Mouse (Mus musculus) midbrain, embryonic 14.5 days (tissue): Measurements from ENCODE around the gene Oas1e. TPM values are rescaled to one million over a fixed set of nuclear protein-coding genes. Genes with fewer than 3 reads are reported as not detected.
A peak's percentile ranks its signal among the peaks of the same experiment; 100 is the strongest.
"Not testable (repeated sequence)": the region's sequence is repeated elsewhere in the genome, so short reads cannot be mapped to it uniquely, and the experiment has no call there.

Experiments used
- ATAC-seq: fragments of 200-750 bp; cut with Nextera tagmentation; 2 replicates; pipeline ENCODE4 v1.8.0; 2017; ENCODE audit warnings: moderate number of reproducible peaks, moderate library complexity; ENCODE audit not compliant: low FRiP score, low TSS enrichment
- DNase-seq: peaks from one replicate; pipeline ENCODE4 v3.0.0-alpha.2; 2015
- H3K27ac ChIP-seq: fragments of 300-500 bp; sonication (generic); replicated peaks from 2 replicates; pipeline ENCODE4 v1.5.1; 2014; ENCODE audit warnings: mild to moderate bottlenecking, low read depth, low read length, moderate library complexity
- H3K27me3 ChIP-seq: fragments of 300-500 bp; sonication (generic); 2 replicates; pipeline ENCODE4 v1.6.1; 2014; ENCODE audit warnings: low read length, control low read depth, mixed read lengths; ENCODE audit not compliant: control insufficient read depth, insufficient read depth
- H3K36me3 ChIP-seq: fragments of 300-500 bp; sonication (generic); 2 replicates; pipeline ENCODE4 v1.6.1; 2014; ENCODE audit warnings: low read length, control low read depth; ENCODE audit not compliant: control insufficient read depth, insufficient read depth
- H3K4me1 ChIP-seq: fragments of 300-500 bp; sonication (generic); 2 replicates; pipeline ENCODE4 v1.6.1; 2014; ENCODE audit warnings: mild to moderate bottlenecking, antibody characterized with exemption, low read length, control low read depth; ENCODE audit not compliant: control insufficient read depth, insufficient read depth
- H3K4me2 ChIP-seq: fragments of 300-500 bp; sonication (generic); 2 replicates; pipeline ENCODE4 v1.6.1; 2014; ENCODE audit warnings: mild to moderate bottlenecking, low read length, moderate library complexity
- H3K4me3 ChIP-seq: fragments of 300-500 bp; sonication (generic); replicated peaks from 2 replicates; pipeline ENCODE4 v1.5.1; 2014; ENCODE audit warnings: low read depth, low read length
- H3K9ac ChIP-seq: fragments of 300-500 bp; sonication (generic); replicated peaks from 2 replicates; pipeline ENCODE4 v1.6.1; 2014; ENCODE audit warnings: mild to moderate bottlenecking, low read length, moderate library complexity
- H3K9me3 ChIP-seq: fragments of 300-500 bp; sonication (generic); 2 replicates; pipeline ENCODE4 v1.6.1; 2016; ENCODE audit warnings: low read length, control low read depth, mixed read lengths; ENCODE audit not compliant: control insufficient read depth
- WGBS: fragments of 180-500 bp; shearing (Covaris S2); extraction: QIAGEN DNeasy Blood & Tissue Kit; methylation state at CpG from one replicate; pipeline ENCODE4 v1.1.7; 2014; 5-methylcytosine and 5-hydroxymethylcytosine counted together
- polyA plus RNA-seq: library from polyadenylated mRNA; unstranded; fragments of >200 nt; fragmentation: Nextera tagmentation; extraction: Ambion mirVana; gene quantifications from 2 replicates; pipeline ENCODE4 v1.2.1, GENCODE M21; 2014

Oas1e gene
- 0.12 and 0.23 TPM in 2 replicates for polyA plus RNA-seq

DNA sequence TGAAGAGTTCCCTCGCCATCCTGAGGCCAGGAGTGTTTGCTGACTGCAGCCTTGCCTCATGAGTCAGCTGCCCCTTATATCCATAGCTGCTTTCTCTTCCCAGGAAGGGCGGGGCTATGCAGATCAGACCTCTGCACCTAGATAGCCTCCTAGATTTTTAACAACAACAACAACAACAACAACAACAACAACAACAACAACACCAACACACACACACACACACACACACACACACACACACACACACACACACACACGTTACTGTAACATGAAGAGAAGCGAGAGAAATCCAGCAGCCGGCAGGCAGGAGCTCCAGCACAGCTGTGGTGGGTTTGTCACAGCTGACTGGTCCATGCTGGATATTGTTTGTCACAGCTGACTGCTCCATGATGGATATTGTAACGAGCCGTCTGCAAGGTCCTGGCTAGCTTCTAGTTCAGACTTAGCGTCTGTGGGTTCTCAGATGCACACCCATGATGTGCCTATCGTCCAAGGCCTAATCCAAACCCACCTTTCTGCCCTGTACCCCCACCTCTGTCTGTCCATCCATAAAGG lies at the start of gene Oas1e:
Gene Oas1e, minus strand, starts transcription at position 51 of the 555 bp plus-strand sequence.
- not testable (repeated sequence) for H3K36me3 ChIP-seq, ATAC-seq, H3K4me2 ChIP-seq, H3K27ac ChIP-seq, H3K27me3 ChIP-seq, H3K9ac ChIP-seq, H3K9me3 ChIP-seq, H3K4me3 ChIP-seq, DNase-seq, H3K4me1 ChIP-seq
- WGBS, result 65% methylated on average over 9 of the region's 9 CpGs

DNA sequence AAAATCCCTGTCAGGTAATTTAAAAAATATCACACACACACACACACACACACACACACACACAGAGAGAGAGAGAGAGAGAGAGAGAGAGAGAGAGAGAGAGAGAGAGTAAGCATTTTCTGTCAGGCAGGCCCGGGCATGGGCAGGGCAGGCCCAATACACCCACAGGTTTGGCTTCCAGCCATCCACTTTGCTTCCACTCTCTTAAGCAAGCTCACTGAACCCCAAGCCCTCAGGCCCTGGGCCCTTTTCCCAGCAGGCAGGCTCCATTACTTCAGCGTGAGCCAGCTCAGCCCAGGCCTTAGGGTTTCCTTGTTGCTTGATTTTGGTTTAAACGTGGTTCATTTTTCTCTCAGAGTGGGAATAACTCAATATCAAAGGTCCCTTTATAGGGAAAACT lies 49.4 kb upstream of the Oas1e start:
- Histone ChIP-seq H3K27me3 (no peaks in the 10 kb centered on the region), H3K36me3 (no peaks in the 10 kb centered on the region), H3K27ac (no peak overlapping the region), H3K9ac (no peak overlapping the region), H3K4me3 (no peak overlapping the region), H3K4me2 (no peak overlapping the region), H3K9me3 (no peaks in the 10 kb centered on the region), H3K4me1 (no peaks in the 10 kb centered on the region)
- 86% methylated on average over 3 of the region's 3 CpGs for WGBS
- ATAC-seq (no peak), DNase-seq (peak; percentile 13)

GRCm38 (mm10) chr5:120836731-120837585 lies 41.6 kb upstream of the Oas1e start:
- no peak overlapping the region for H3K9ac ChIP-seq
- ATAC-seq (no peak), DNase-seq (peak; percentile 65)
- 7% methylated on average over 8 of the region's 8 CpGs for WGBS
- no peaks in the 10 kb centered on the region for H3K9me3 ChIP-seq
- no peaks in the 10 kb centered on the region for H3K36me3 ChIP-seq
- no peak overlapping the region for H3K4me3 ChIP-seq
- 0 out of 2 replicates have a peak, but pooled peaks cover 5% of the 10 kb centered on the region for H3K4me1 ChIP-seq
- H3K4me2 ChIP-seq, result no peak overlapping the region
- H3K27ac ChIP-seq, result no peak overlapping the region
- H3K27me3 ChIP-seq, result no peaks in the 10 kb centered on the region

GRCm38 (mm10) chr5:120833335-120834280 lies 38.3 kb upstream of the Oas1e start:
- Histone ChIP-seq H3K9ac (0 out of 2 replicates have a peak overlapping the region, but pooled peaks have one; percentile 23), H3K27me3 (no peaks in the 10 kb centered on the region), H3K36me3 (no peaks in the 10 kb centered on the region), H3K9me3 (no peaks in the 10 kb centered on the region), H3K4me3 (no peak overlapping the region), H3K27ac (peak overlapping the region; percentile 41; the same call in 1 of the 2 replicates), H3K4me1 (0 out of 2 replicates have a peak, but pooled peaks cover 5% of the 10 kb centered on the region), H3K4me2 (peak overlapping the region; percentile 38)
- ATAC-seq, result no peak; the same call in 1 of the 2 replicates
- 8% methylated on average over 17 of the region's 17 CpGs for WGBS
- DNase-seq, result peak; percentile 74

DNA sequence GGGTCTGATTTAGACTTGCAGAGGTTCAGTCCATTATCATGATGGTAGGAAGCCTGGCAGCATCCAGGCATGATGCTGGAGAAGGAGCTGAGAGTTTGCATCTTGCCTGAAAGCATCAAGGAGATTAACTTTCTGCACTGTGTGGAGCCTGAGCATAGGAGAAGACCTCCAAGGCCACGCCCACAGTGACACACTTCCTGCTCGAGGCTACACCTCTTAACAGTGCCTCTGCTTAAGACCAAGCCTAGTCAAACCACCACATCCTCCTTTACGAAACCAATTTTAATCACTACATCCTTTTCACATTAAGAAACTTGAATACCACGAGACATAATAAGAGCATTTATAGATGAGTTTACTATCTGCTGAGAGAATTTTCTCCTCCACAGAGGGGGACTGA lies 35.7 kb upstream of the Oas1e start:
- ATAC-seq (no peak), DNase-seq (no peak)
- Histone ChIP-seq H3K9ac (no peak overlapping the region), H3K4me2 (no peak overlapping the region), H3K36me3 (no peaks in the 10 kb centered on the region), H3K27me3 (no peaks in the 10 kb centered on the region), H3K27ac (no peak overlapping the region), H3K4me3 (no peak overlapping the region), H3K4me1 (0 out of 2 replicates have a peak, but pooled peaks cover 5% of the 10 kb centered on the region), H3K9me3 (no peaks in the 10 kb centered on the region)
- 85% methylated on average over 4 of the region's 4 CpGs for WGBS

DNA sequence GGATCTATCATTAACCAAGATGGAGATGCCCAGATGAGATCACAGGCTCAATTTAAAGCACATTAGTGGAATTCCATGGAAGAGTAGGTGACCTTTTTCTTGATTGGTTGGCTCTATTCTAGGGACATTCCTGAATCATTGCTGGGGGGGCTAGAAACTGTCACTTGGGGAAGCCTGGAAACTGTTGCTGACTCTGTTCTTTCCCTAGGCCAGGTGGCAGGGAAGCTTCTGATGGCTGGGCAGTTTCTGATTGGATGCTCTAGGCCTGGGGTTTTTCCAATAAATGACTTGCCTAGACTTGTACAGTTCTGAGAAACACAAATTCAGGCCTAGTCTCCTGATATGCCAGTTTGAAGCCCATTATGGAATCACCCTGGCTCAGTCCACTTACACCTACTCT lies 23.7 kb upstream of the Oas1e start:
- H3K27me3 ChIP-seq, result no peaks in the 10 kb centered on the region
- H3K9ac ChIP-seq, result no peak overlapping the region

DNA sequence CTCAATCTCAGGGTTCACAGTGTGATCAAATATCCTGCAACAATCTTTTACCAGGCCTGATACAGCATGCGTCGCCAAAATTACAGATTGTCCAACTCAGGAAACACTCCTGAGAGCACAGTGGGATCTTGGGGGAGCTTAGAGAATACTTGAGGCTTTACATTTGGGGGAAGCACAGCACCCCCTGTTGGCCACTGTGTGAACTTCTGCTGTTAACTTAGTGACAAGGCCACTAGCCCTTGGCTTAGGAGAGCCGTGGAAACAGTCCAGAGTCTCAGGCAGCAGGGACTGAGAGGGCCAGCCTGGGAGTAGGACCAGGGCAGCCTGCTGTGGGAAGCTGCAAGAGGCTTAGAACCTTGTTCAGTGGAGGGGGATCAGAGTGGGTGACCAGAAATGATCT lies 20.6 kb upstream of the Oas1e start:
- no peaks in the 10 kb centered on the region for H3K27me3 ChIP-seq
- H3K4me2 ChIP-seq, result no peak overlapping the region
- WGBS, result 68% methylated on average over 3 of the region's 3 CpGs
- no peak overlapping the region for H3K9ac ChIP-seq
- no peak overlapping the region for H3K27ac ChIP-seq
- peaks cover 3% of the 10 kb centered on the region; the same call in 1 of the 2 replicates for H3K4me1 ChIP-seq
- ATAC-seq, result no peak
- no peak for DNase-seq
- H3K36me3 ChIP-seq, result no peaks in the 10 kb centered on the region
- 0 out of 2 replicates have a peak, but pooled peaks cover 7% of the 10 kb centered on the region for H3K9me3 ChIP-seq
- H3K4me3 ChIP-seq, result no peak overlapping the region

More for the DNA sequence above, 23.7 kb upstream of the Oas1e start:
- Histone ChIP-seq H3K4me1 (no peaks in the 10 kb centered on the region), H3K4me3 (no peak overlapping the region), H3K4me2 (no peak overlapping the region), H3K27ac (no peak overlapping the region), H3K36me3 (no peaks in the 10 kb centered on the region), H3K9me3 (0 out of 2 replicates have a peak, but pooled peaks cover 7% of the 10 kb centered on the region)
- ATAC-seq (no peak), DNase-seq (no peak)

- H3K4me2 ChIP-seq, result peak overlapping the region; percentile 52; the same call in 1 of the 2 replicates
- H3K27ac ChIP-seq, result no peak overlapping the region
- no peaks in the 10 kb centered on the region for H3K9me3 ChIP-seq
- peaks cover 3% of the 10 kb centered on the region; the same call in 1 of the 2 replicates for H3K4me1 ChIP-seq
- no peak overlapping the region for H3K4me3 ChIP-seq
- ATAC-seq (no peak), DNase-seq (no peak)
- no peaks in the 10 kb centered on the region for H3K36me3 ChIP-seq
- H3K9ac ChIP-seq, result no peak overlapping the region
- 82% methylated on average over 6 of the region's 6 CpGs for WGBS
- no peaks in the 10 kb centered on the region for H3K27me3 ChIP-seq
These were observed 17.7 kb upstream of the Oas1e start for GRCm38 (mm10) chr5:120813023-120813422.
